Mouse (Mus musculus) intestine, postnatal 0 days (tissue): ENCODE measurements at regions not wholly inside any gene's neighbourhood (a gene's known extent, or its start where the extent isn't known, plus 50 kb on each side); places are given as distances from the start of the nearest gene placed in this dataset.

ENCODE experiments used
- ATAC-seq: fragments of 200-750 bp; cut with Nextera tagmentation; 2 replicates; pipeline ENCODE4 v1.8.0; 2017; ENCODE audit warnings: mild to moderate bottlenecking, moderate TSS enrichment, moderate library complexity
- H3K27ac ChIP-seq: fragments of 300-500 bp; sonication (generic); 2 replicates; pipeline ENCODE4 v1.5.1; 2014; ENCODE audit warnings: mild to moderate bottlenecking, low read depth, low read length, moderate library complexity
- H3K27me3 ChIP-seq: fragments of 300-500 bp; sonication (generic); replicated peaks from 2 replicates; pipeline ENCODE4 v1.6.1; 2014; ENCODE audit warnings: low read length, mixed read lengths; ENCODE audit not compliant: control insufficient read depth, insufficient read depth
- H3K36me3 ChIP-seq: fragments of 300-500 bp; sonication (generic); 2 replicates; pipeline ENCODE4 v1.6.1; 2014; ENCODE audit warnings: mild to moderate bottlenecking, moderate library complexity; ENCODE audit not compliant: control insufficient read depth, insufficient read depth
- H3K4me1 ChIP-seq: fragments of 300-500 bp; sonication (generic); replicated peaks from 2 replicates; pipeline ENCODE4 v1.6.1; 2014; ENCODE audit warnings: antibody characterized with exemption, low read length, mixed read lengths; ENCODE audit not compliant: control insufficient read depth, insufficient read depth
- H3K4me2 ChIP-seq: fragments of 300-500 bp; sonication (generic); replicated peaks from 2 replicates; pipeline ENCODE4 v1.6.1; 2014; ENCODE audit warnings: low read depth, mild to moderate bottlenecking, moderate library complexity
- H3K4me3 ChIP-seq: fragments of 300-500 bp; sonication (generic); 2 replicates; pipeline ENCODE4 v1.5.1; 2014; ENCODE audit warnings: low read depth, low read length
- H3K9ac ChIP-seq: fragments of 300-500 bp; sonication (generic); 2 replicates; pipeline ENCODE4 v1.6.1; 2014; ENCODE audit warnings: mild to moderate bottlenecking, low read depth, low read length
- H3K9me3 ChIP-seq: fragments of 300-500 bp; sonication (generic); 2 replicates; pipeline ENCODE4 v1.6.1; 2016; ENCODE audit warnings: mixed run types; ENCODE audit not compliant: control insufficient read depth
- CTCF ChIP-seq: sonication (generic); IDR thresholded peaks from 2 replicates; pipeline ENCODE4 v1.5.1; 2016; ENCODE audit warnings: low read depth, mild to moderate bottlenecking, control low read depth, antibody characterized with exemption, moderate library complexity
- WGBS: fragments of 180-500 bp; shearing (Covaris S2); extraction: QIAGEN DNeasy Blood & Tissue Kit; methylation state at CpG from one replicate; pipeline ENCODE4 v1.1.7; 2014; 5-methylcytosine and 5-hydroxymethylcytosine counted together

- H3K4me3 ChIP-seq: no peak overlapping the region
- H3K4me2 ChIP-seq: no peak overlapping the region
- H3K9ac ChIP-seq: no peak overlapping the region
- H3K27me3 ChIP-seq: no peaks in the 10 kb centered on the region
- WGBS: 53% methylated on average over 5 of the region's 5 CpGs
- no peak overlapping the region for H3K27ac ChIP-seq
- no peaks in the 10 kb centered on the region for H3K9me3 ChIP-seq
- no peak for ATAC-seq
- H3K4me1 ChIP-seq: no peaks in the 10 kb centered on the region
- no peak for TF ChIP-seq CTCF
- H3K36me3 ChIP-seq: no peaks in the 10 kb centered on the region
Observed at GRCm38 (mm10) chr13:97503391-97503790, 257.0 kb downstream of the Gm10260 start.

- Histone ChIP-seq H3K36me3 (no peaks in the 10 kb centered on the region), H3K4me3 (no peak overlapping the region), H3K4me2 (no peak overlapping the region), H3K9ac (no peak overlapping the region), H3K9me3 (no peaks in the 10 kb centered on the region), H3K27ac (no peak overlapping the region), H3K4me1 (no peaks in the 10 kb centered on the region), H3K27me3 (no peaks in the 10 kb centered on the region)
- no peak for ATAC-seq
- no peak for TF ChIP-seq CTCF
- 81% methylated on average over 8 of the region's 8 CpGs for WGBS
Observed at GRCm38 (mm10) chr13:97500155-97500554, 259.2 kb downstream of the Enc1 start.

- 78% methylated on average over 5 of the region's 5 CpGs for WGBS
- Histone ChIP-seq H3K4me2 (no peak overlapping the region), H3K36me3 (no peaks in the 10 kb centered on the region), H3K4me3 (no peak overlapping the region), H3K9me3 (no peaks in the 10 kb centered on the region), H3K4me1 (no peaks in the 10 kb centered on the region), H3K27me3 (no peaks in the 10 kb centered on the region), H3K9ac (no peak overlapping the region), H3K27ac (no peak overlapping the region)
- no peak for TF ChIP-seq CTCF
- no peak for ATAC-seq
Observed at GRCm38 (mm10) chr13:97498981-97499380, 258.1 kb downstream of the Enc1 start.

GRCm38 (mm10) chr13:97497928-97498327, 257.0 kb downstream of the Enc1 start:
- 80% methylated on average over 5 of the region's 5 CpGs for WGBS
- H3K4me2 ChIP-seq: no peak overlapping the region
- no peak for TF ChIP-seq CTCF

GRCm38 (mm10) chr13:97494770-97495169, 253.9 kb downstream of the Enc1 start:
- no peaks in the 10 kb centered on the region for H3K4me1 ChIP-seq
- H3K27me3 ChIP-seq: no peaks in the 10 kb centered on the region
- no peak overlapping the region for H3K4me2 ChIP-seq
- WGBS: 95% methylated on average over 2 of the region's 2 CpGs
- no peaks in the 10 kb centered on the region for H3K9me3 ChIP-seq
- no peak for TF ChIP-seq CTCF
- H3K27ac ChIP-seq: no peak overlapping the region
- no peak overlapping the region for H3K9ac ChIP-seq
- H3K4me3 ChIP-seq: no peak overlapping the region
- no peaks in the 10 kb centered on the region for H3K36me3 ChIP-seq
- no peak for ATAC-seq

More at GRCm38 (mm10) chr13:97497928-97498327, 257.0 kb downstream of the Enc1 start:
- H3K27me3 ChIP-seq: no peaks in the 10 kb centered on the region
- H3K36me3 ChIP-seq: no peaks in the 10 kb centered on the region
- no peak overlapping the region for H3K9ac ChIP-seq
- no peak overlapping the region for H3K4me3 ChIP-seq
- no peaks in the 10 kb centered on the region for H3K9me3 ChIP-seq
- H3K4me1 ChIP-seq: no peaks in the 10 kb centered on the region
- ATAC-seq: no peak
- no peak overlapping the region for H3K27ac ChIP-seq

- WGBS: 86% methylated on average over 7 of the region's 7 CpGs
- no peaks in the 10 kb centered on the region for H3K27me3 ChIP-seq
- no peak for TF ChIP-seq CTCF
- no peaks in the 10 kb centered on the region for H3K36me3 ChIP-seq
- no peak overlapping the region for H3K4me3 ChIP-seq
- H3K4me2 ChIP-seq: no peak overlapping the region
- no peak overlapping the region for H3K27ac ChIP-seq
- H3K9me3 ChIP-seq: no peaks in the 10 kb centered on the region
- H3K9ac ChIP-seq: no peak overlapping the region
- H3K4me1 ChIP-seq: no peaks in the 10 kb centered on the region
- no peak for ATAC-seq
Observed at GRCm38 (mm10) chr13:97493836-97494235, 252.9 kb downstream of the Enc1 start.
